Mouse (Mus musculus) brain, embryonic 14.5 days (tissue): ENCODE results near the gene Sox8.

Experiments used
- CTCF ChIP-seq: fragments of 200-500 bp; IDR thresholded peaks from 2 replicates; pipeline ENCODE4 v1.5.1; 2012; ENCODE audit warnings: inconsistent platforms, mild to moderate bottlenecking, moderate library complexity, borderline replicate concordance; ENCODE audit not compliant: insufficient read depth, insufficient read length; ENCODE audit errors: extremely low read depth
- POLR2A ChIP-seq: fragments of 200-500 bp; IDR thresholded peaks from 2 replicates; pipeline ENCODE4 v1.6.1; 2012; ENCODE audit warnings: mild to moderate bottlenecking, inconsistent platforms, borderline replicate concordance; ENCODE audit not compliant: poor library complexity, insufficient read depth, insufficient read length, severe bottlenecking; ENCODE audit errors: extremely low read depth

DNA sequence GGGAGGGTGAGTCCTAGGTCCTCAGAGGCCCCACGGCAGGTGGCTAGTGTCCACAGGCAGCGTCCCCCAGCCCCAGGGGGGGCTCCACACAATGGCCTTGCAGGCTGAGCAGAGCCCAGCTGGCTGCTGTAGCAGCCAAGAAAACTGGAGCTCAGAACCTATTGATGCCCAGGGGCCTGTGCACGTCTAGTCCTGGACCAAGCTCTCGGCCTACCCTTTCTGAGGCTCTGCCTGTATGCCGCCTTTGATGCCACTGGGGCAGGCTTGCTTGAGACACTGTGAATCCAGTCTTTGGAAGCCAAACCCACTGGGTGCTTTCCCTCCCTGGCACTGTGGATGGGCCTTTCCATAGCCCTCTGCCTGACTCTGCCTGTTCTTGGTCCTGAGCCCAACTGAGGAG lies 51.0 kb downstream of the Sox8 start:
- TF ChIP-seq POLR2A (no peak), CTCF (no peak)
